Mouse (Mus musculus) spleen, embryonic (tissue): ENCODE measurements around the gene Traf7.

ENCODE experiments used
- CTCF ChIA-PET: fragments of 350-600 bp; sonication (Branson Sonifier 250); formaldehyde crosslinking; loops from one replicate; lab custom pipeline; 2022; lab: Charles Lee

Gene Traf7

DNA sequence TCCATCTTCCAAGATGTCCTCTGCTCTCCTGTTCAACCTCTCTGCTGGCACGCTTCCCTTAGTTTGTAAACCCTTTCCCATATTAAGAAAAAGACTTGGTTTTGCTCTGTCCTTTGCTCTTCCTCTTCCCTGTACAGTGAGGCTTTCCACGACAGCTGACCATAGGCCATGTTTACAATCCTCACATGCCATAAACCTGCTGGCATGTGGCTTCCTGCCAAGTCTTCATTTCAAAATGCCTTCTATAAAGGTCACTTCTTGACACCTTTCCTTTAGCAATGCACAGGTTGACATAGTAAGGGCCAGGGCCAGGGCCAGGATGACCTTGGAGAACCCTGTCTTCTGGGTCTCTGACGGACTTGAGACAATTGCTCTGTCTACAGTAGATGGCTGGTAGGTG, 18.5 kb upstream of the Traf7 start:
- CTCF ChIA-PET, result no interaction called here

DNA sequence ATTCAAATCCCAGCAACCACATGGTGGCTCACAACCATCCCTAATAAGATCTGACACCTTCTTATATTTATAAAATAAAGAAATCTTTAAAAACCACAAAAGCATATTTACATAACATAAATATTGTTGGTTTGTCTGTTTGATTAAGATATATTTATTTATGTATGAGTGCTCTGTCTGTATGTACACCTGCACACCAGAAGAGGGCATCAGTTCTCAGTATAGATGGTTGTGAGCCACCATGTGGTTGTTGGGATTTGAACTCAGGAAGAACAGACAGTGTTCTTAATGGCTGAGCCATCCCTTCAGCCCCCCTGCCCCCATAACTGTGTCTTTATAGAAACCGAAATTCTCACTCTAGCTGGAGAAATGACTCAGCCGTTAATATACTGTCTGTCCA, 17.5 kb upstream of the Traf7 start:
- CTCF ChIA-PET, result no interaction called here

DNA sequence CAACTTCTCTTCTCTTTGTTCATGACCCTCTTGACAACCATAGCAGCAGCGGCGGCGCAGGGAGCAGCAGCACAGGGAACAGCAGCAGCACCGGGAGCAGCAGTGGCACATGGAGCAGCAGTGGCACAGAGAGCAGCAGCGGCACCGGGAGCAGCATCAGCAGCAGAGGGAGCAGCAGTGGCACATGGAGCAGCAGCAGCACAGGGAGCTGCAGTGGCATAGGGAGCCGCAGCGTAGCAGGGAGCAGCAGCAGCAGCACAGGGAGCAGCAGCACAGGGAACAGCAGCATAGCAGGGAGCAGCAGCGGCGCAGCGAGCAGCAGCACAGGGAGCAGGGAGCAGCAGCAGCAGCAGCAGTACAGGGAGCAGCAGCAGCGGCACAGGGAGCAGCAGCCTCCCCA, 16.9 kb upstream of the Traf7 start:
- CTCF ChIA-PET, result no interaction called here

DNA sequence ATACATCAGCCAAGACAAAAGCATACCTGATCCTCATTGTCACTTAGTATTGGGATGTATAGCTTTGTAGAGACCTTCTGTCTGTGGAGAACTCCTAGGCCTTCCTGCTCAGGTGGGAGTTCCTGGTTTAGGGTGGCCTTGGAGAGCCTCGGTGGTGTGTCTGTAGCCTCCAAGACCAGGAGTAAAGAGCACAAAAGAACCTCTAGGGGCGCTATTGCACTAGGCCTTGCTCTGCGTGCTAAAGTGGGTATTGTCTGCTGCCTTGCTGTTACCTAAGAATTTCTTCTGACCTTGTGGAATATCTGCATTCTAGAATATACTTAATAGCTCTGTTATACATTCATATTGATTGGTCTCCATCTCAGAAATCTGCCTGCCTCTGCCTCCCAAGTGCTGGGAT, 12.6 kb upstream of the Traf7 start:
- CTCF ChIA-PET, result interaction anchor here (0.6 to 1.2 kb wide), 3 partner anchors 9 to 97 kb away, joined by 3 to 4 read pairs (median 3); no protein-coding TSS in a partner anchor

DNA sequence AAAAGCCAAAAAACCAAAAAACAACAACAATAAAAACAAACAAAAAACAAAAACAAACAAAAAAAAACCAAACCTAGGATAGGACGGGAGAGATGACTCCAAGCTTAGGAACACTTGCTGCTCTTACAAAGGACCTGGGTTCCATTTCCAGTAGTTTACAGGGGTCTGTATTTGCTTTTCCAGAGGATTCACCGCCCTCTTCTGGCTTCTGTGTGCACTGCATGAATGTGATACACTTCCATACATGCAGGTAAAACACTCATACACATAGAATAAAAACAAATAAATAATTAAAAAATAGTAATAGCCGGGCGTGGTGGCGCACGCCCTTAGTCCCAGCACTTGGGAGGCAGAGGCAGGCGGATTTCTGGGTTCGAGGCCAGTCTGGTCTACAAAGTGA, 11.2 kb upstream of the Traf7 start:
- CTCF ChIA-PET, result interaction anchor here (0.5 to 0.7 kb wide), 3 partner anchors 16 to 89 kb away, joined by 3 read pairs; no protein-coding TSS in a partner anchor

DNA sequence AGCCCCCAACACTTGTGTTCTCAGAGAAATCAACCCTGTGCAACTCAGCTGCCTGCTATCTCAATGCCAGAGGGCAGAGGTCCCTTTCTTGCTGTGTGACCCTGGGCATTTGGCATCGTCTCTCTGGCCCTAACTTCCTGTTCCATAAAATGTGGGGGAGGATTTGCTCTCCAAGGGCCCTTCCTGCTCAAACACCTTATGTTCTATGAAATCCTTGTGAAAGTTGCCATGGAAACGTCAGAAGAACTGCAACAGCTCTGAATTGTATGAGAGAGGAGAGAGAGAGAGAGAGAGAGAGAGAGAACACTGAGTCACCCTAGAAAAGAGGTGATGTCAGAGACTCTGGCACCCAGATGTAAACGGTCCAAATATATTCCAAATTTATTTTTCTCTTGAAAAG, 9.8 kb upstream of the Traf7 start:
- CTCF ChIA-PET, result no interaction called here

DNA sequence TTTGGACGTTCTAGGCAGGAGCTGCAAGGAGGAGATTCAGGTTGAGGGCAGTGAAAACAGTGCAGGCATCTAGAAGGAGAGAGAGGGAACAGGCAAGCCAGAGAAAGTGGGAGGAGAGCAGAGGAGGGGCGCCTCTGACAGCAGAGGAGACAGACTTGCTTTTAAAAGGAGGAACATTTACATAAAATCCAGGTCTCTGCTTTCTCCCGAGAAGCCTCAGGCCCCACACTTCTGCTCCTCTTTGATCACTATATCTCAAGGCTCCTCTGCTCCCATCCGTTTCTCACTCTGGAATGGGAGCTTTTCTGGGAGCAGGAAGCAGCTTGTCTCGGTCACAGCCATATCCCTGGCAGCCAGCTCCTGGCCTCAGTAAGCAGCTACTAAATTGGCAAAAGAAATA, 7.6 kb upstream of the Traf7 start:
- CTCF ChIA-PET, result no interaction called here

DNA sequence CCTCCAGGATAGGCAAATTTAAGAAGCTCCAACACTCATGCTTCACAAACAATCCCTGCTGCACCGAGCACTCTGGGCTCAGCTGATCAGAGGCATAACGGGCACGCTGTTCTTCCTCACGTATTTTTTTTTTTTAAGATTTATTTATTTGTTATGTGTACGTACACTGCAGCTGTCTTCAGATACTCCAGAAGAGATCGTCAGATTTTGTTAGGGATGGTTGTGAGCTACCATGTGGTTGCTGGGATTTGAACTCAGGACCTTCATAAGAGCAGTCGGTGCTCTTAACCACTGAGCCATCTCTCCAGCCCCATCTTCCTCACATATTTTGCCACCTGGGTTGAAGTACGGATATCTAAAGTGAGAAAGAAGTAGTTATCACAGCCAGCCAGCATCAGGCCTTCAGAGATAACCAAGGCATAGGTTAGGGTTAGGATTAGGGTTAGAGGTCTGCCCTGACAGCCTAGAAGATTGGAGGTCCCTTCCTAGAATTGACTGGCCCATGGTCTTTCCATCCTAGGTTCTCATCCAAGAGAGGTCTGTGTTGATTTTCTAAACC, 6.5 kb upstream of the Traf7 start, which contains the start of gene Rab26:
Rab26 (minus strand) TSS at position 51 of the 559 bp plus-strand sequence.
- CTCF ChIA-PET, result interaction anchor here (0.7 to 0.9 kb wide), 2 partner anchors 14 to 19 kb away, joined by 3 read pairs; no protein-coding TSS in a partner anchor

DNA sequence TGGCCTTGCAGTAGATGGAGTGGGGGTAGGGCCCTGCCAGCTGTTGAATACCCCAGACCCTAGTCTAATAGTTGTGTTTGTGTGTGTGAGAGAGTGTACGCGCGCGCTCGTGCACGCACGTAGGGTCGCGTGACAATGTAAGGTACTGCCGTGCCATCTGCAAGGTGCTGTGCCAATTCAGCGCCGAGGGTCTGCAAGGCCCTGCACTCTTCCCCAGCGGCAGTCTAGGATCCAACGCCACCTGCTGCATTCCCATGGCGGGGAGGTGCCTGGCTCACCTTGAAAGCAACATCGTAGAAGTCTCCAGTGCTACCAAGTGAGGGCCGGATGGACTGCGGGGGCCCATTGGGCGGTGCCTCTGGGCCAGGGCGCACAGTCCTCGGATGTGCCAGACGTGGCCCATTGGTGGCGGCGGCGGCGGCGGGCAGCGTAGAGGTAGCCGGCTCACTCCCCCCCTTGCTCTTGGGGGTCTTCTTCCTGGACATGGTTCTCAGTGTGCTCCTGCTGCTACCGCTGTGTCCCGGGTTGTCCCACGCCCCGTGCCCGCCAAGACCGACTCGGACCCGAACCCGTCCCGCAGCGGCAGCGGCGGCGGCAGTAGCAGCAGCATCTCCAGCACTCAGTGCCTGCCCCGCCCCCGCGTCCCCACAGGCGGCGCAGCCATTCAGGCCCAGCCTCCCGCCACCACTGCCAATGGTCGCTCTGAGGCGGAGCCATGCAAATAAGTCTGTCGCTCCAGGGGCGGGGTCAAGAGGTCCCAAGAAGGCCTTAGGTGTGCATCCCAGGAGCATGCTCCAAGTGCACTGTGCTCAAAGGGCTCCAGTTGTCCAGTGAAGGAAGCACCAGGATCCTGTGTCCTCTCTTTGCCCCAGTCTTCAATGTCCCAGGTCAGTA, 5.6 kb upstream of the Traf7 start:
- CTCF ChIA-PET, result interaction anchor here (0.7 kb wide), 1 partner anchor 19 kb away, joined by 3 read pairs; no protein-coding TSS in a partner anchor

DNA sequence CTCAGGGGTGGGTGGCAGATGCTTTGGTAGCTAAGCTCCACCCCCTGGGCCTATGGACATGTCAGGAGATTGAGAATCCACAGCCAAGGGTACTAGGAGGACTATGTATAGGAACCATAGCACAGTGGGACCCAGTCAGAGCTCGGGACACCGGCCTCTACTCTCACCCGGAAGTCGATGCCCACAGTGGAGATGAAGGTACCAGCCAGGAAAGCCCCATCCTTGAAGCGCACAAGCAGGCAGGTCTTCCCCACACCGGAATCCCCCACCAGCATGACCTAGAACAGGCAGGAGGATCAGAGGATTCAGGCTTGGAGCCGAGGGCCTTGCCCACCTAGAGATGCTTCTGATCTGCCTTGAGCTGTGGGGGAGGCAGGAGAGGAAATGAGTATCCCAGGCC, 4.3 kb upstream of the Traf7 start:
- CTCF ChIA-PET, result interaction anchor here (0.7 to 1.1 kb wide), 2 partner anchors 9 to 275 kb away, joined by 3 to 4 read pairs; no protein-coding TSS in a partner anchor

DNA sequence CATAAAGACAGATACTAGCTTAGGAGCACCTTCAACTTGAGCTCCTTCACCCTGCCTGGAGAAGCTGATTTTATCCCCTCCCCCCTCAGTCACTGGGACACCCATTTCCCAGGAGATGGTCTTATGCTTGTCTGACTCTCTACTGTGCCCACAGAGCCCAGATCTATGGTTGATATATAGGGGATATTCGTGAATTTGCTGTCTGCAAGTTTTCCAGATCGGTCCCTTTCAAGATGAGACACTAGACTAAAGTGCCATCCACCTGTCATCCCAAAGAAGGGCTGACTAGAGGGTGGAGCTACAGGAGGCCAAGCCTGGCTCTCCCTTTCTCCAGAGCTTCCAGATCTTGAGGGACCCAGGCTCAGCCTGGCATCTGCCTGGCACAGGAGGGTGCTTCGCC, 3.3 kb upstream of the Traf7 start:
- CTCF ChIA-PET, result interaction anchor here (1.1 kb wide), 1 partner anchor 10 kb away, joined by 3 read pairs; no protein-coding TSS in a partner anchor

DNA sequence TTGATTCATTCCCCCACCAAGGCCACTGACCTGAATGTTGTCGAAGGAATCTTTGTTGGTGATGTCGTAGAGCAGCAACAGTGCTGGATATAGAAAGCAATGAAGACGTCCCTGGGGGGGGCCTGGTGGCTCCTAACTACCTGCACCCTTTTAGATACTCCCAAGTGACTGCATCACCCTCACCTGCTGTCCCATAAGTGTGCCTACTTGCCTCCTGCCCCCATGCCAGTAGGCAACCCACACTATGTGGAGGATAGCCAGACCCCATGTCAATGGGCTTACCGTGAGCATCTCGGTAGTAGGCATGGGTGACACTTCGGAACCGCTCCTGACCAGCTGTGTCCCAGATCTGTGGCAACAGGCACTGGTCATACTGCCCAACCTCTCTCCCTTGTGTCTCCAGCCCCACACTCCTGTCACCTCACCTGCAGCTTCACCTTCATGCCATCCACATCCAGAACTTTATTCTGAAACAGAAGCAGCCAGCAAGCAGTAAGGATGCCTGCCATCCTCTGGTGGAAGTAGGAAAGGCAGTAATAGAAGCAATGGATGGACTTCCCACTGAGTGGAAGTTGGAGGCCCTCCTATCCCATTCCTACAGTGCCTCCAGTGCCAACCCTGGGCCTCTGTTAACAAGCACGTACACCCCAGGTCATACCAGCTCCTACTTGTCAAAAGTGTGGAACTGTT, 2.8 kb upstream of the Traf7 start:
- CTCF ChIA-PET, result interaction anchor here (1.1 kb wide), 1 partner anchor 10 kb away, joined by 3 read pairs; no protein-coding TSS in a partner anchor

DNA sequence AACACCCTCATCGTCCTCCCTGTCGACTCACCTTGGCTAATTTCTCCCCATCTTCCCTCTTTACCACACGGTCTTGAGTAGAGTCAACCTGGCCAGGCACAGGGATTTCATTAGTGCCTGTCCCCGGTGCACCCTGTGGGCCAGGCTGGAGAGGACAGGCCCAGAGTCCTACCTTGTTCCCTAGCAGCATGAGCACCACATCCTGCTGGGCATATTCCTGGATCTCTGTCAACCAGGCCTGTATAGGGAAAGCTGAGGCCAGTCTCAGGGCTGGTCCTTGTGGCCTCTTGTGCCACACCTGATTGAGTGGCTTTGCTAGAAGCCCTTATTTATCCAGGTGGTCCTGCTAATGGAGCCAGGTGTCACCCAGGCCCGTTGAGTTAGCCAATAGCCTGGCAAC, 2.1 kb upstream of the Traf7 start:
- CTCF ChIA-PET, result no interaction called here

DNA sequence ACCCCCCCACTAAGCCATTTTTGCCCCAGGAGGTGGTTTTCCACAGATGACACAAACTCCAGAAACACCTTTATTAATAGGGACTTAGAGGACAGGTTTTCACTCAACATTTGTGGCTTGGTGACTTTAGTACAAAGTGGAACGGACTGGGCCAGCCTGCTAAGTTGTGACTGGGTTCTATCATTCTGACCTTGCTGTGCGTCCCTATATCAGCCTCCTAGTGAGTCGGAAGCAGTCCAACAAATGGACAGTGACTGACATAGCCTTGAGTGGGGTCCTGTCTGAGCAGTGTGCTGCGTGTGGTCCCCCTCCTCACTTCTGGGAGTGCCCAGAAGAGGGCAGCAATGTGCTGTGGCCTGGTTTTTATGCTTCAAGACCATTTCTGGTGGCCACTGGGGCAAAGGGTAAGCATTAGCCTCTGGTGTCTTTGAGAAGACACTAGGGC, 1.3 kb upstream of the Traf7 start:
- CTCF ChIA-PET, result no interaction called here

DNA sequence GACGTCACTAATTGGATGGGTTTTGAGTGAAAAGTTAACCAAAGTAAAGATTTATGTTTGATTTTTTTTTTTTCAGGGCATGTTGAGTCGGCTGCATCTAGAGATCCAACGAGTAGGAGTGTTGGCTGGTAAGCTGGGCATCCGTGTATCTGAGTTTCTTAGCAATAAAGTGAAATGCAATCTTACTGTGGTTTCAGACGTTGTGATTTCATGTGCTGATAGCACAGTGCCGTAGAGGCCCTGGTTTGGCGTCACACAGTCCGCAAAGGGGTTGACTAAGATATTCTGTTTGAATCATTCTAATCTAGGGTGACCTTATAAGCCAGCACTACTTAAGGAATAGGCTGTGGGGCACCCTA, 801 bp upstream of the Traf7 start:
- CTCF ChIA-PET, result no interaction called here

DNA sequence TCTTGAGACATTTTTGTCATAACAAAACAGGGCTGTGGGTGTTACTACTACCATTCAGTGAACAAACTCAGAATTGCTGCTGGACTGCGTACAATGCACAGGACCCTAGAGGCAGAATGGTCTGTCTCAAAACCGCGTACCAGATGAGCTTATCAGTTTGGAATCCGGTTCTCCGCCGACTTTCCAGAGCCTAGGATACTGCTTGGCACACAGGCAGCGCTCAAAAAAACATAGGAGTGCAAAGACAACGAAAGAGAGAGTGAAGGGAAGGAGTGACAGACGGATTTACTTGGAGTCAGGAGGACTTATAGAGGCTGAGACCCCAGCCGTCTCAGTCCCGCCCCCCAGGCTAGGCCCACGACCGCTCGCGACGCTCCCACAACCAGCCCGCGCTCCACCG, 423 bp downstream of the Traf7 start:
- CTCF ChIA-PET, result no interaction called here

DNA sequence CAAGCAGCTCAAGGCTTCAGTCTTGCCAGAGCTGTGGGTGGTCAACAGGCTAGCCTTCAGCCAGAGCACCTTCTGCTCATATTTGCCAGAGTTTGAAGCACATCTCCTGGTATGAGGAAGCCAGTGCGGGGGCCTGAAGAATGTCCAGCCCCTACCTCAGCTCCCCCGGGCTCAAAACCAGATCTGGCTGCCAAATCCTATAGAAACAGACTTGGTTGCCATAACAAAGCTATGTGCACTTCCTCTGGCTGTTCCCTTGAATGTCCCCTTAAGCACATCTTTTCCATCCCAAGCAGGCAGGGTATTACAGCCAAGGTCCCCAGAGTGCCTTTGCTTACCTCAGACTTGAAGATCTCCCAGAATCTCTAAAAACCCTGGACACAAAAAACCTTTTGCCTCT, 3.0 kb downstream of the Traf7 start:
- CTCF ChIA-PET, result interaction anchor here (0.5 kb wide), 1 partner anchor 183 kb away, joined by 5 read pairs; no protein-coding TSS in a partner anchor

DNA sequence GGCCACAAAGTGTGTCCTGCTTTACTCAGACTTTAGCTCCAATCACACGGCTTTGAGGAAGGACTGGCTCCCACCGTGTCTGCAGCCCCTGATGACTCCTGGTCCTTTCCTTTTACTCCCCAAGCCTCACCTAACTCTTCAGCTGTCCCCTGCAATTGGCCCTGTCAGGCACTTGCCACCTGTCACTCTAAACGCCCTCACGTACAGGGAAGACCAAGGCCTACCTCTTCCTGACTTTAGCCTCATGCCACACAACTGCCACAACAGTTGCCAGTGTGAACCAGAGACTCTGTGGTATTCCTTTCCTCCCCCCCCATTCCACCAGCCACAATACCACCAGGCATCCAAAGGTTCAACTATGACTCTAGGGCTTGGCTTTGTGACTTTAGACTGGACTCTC, 7.3 kb downstream of the Traf7 start:
- CTCF ChIA-PET, result no interaction called here

DNA sequence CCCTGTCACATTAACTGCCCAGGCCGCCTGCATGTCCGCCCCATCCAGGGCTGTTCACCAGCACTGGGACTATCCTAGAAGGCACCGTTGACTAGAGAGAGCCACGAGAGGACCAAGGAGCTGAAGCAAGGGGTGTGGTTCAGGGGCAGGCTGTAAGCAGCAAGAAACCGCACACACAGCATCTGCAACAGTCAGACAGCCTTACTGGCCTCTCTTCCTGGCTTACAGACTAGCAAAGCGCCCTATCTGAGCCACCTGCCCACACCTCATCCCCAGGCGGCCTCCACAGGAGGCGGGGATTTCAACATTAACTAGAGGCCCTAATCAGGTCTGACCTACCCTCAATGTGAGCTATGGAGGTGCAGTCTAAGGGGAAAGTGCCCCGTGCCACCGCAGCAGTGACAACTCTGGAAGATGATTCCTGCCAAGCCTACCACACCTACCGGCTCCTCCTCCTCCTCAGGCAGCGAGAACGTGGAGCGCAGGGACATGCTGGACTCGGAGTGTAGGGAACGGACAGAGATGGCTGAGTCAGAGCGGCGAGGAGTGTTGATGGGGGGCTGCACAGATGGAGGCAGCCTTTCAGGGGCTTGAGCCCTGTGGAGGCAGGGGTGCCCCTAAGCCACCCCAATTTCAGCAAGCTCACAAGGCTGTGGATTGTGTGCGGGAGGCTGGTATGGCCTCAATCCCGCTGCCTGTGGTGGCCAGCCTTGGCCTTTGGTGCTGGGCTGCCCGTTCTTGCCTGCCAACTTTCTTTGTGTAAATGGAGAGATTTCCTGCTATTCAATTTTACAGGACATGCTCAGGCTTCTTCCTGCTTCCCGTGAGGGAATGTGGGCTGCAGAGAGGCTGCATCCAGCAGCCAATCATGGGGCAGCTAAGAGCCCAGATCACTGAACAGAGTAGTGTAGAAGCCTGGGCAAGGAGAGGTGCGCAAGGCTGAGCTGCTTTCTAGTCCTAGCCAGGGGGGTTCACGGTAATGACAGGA, 13.2 kb downstream of the Traf7 start:
- CTCF ChIA-PET, result no interaction called here

DNA sequence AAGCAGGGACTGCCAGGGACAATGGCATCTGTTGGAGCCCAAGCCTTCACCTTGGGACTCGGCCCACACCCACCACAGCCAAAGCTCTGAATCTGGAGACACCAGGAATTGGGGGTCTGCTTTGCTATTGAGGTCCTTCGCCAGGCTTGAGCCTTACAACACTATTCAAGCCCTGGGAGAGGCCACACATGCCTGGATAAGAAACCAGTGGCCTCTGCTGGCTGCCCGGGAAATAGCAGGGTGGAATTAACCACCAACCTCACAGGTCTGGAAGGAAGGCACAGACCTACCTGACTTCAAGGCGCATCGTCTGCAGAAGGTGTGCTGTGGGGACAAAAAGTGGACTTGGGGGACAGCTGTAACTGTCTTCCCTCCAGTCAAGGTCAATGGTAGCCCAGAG, 14.1 kb downstream of the Traf7 start:
- CTCF ChIA-PET, result no interaction called here
